Mouse (Mus musculus): ENCODE measurements around the gene Pafah1b2. TPM values are rescaled to one million over a fixed set of nuclear protein-coding genes. Genes with fewer than 3 reads are reported as not detected.

Gene Pafah1b2
- polyA plus RNA-seq, 1 experiment from 2014 or later = 65.7 TPM

DNA sequence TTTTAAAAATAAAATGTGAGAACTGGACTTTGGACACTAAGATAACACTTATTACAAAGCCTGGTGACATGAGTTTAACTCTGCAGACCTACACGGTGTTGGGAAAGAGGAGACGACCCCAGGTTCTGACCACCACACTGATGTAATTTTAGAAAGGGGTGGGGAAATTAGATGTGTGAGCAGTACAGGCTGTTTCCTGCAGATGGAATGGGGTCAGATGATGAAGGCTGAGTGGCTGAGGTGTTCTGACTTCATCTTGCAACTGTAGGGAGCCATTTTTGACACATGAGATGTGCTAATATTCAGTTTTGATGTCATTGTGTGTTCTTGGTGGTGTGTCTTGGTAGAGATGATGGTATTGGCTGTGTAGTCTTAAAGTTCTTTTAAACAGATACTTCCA, 28.7 kb upstream of the Pafah1b2 start:
- no peak for ATAC-seq (ENCODE audit: insufficient read depth)

DNA sequence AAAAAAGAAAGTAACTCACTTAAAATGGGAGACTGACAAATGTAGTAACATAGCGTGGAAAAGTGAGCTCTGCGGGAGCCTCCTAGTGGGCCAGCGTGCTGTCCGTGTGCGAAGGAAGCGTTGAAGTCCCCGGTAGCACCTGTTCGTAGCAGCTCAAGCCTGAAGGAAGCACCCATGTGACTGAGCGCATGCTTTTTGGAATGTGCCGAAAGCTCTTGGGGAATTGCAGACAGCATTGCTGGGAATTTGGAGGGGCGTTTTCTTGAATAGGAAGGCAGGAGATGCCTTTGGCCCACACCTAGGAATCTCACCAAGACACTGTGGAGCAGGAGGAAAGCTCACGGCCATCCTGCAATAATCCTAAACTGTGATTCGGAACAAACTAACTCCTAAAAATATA, 26.3 kb upstream of the Pafah1b2 start:
- H3K9ac ChIP-seq = no peak overlapping the region
- H3K4me3 ChIP-seq (replicated peaks) = no peak overlapping the region
- H3K36me3 ChIP-seq (replicated peaks) = no peaks in the 10 kb centered on the region
- no peak overlapping the region for H3K27ac ChIP-seq (replicated peaks)
- H3K4me1 ChIP-seq (replicated peaks) = peaks cover 7% of the 10 kb centered on the region; the same call in 1 of the 2 replicates
- H3K9me3 ChIP-seq (replicated peaks) = no peaks in the 10 kb centered on the region
- 86% methylated on average over 13 of the region's 13 CpGs for WGBS (ENCODE audit: insufficient replicate concordance)
- no peak for ATAC-seq (ENCODE audit: insufficient read depth)
- H3K27me3 ChIP-seq = no peaks in the 10 kb centered on the region
- no peak overlapping the region for H3K4me2 ChIP-seq

More for the DNA sequence above, 28.7 kb upstream of the Pafah1b2 start:
- Histone ChIP-seq H3K4me3 (replicated peaks) (no peak overlapping the region), H3K9me3 (replicated peaks) (no peaks in the 10 kb centered on the region), H3K4me1 (replicated peaks) (peaks cover 6% of the 10 kb centered on the region; the same call in 1 of the 2 replicates), H3K9ac (no peak overlapping the region), H3K27ac (replicated peaks) (no peak overlapping the region), H3K27me3 (no peaks in the 10 kb centered on the region), H3K4me2 (no peak overlapping the region), H3K36me3 (replicated peaks) (no peaks in the 10 kb centered on the region)
- 36% methylated on average over 2 of the region's 2 CpGs for WGBS (ENCODE audit: insufficient replicate concordance)

DNA sequence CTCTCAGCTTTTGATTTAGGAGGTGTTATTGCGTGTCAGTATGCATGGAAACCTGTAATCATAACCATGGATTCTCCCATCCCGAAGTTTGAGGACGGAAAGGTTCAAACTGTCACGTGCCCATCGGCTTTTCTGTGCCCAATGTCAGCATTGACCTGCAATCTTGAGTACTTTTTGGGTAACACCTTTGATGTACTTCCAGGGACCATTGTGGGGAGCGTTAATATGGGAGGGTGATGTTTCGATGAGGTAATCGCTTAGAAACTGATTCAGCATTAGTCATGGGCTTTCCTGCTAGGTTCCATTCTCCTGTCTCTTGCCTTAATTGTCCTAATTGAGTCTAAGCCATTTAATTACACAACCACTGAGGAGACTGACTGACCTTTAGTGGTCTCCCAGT, 24.4 kb upstream of the Pafah1b2 start:
- Histone ChIP-seq H3K36me3 (replicated peaks) (no peaks in the 10 kb centered on the region), H3K4me1 (replicated peaks) (peaks cover 15% of the 10 kb centered on the region; the same call in 1 of the 2 replicates), H3K4me2 (no peak overlapping the region), H3K4me3 (replicated peaks) (no peak overlapping the region), H3K9me3 (replicated peaks) (no peaks in the 10 kb centered on the region), H3K9ac (no peak overlapping the region), H3K27me3 (no peaks in the 10 kb centered on the region), H3K27ac (replicated peaks) (no peak overlapping the region)
- WGBS (ENCODE audit: insufficient replicate concordance) = 83% methylated on average over 8 of the region's 8 CpGs
- ATAC-seq (ENCODE audit: insufficient read depth) = no peak

DNA sequence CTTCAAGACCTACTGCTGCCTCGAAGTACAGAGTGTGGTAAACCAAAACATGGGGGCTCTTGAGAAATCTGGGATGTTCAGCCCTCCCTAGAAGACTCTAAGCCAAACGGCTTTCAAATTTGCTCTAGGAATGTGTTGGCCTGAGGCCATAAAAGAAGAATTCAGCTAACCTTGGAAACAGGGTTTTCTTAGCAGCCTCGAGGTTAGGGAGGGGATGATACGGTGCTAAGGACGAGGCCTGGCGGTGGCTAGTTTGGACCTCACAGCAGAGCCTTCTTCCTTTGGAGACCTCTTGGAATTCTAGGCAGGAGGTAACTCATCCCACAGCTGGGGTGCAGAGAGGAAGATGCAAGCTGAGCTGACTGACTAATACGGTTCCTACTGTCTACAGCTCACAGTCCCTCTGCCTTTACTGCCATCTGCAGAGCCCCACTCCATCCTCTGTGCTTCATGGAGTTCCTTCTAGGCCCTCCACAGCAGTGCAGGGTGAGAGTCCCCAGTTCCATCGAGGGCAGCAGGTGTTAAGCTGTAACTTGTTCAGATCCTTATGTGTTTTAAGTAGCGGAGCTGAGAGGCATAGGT, 22.9 kb upstream of the Pafah1b2 start:
- H3K9me3 ChIP-seq (replicated peaks) = no peaks in the 10 kb centered on the region
- H3K4me1 ChIP-seq (replicated peaks) = peaks cover 21% of the 10 kb centered on the region; the same call in 1 of the 2 replicates
- 64% methylated on average over 9 of the region's 9 CpGs for WGBS (ENCODE audit: insufficient replicate concordance)
- H3K4me3 ChIP-seq (replicated peaks) = no peak overlapping the region
- H3K27ac ChIP-seq (replicated peaks) = no peak overlapping the region
- H3K36me3 ChIP-seq (replicated peaks) = no peaks in the 10 kb centered on the region
- no peak for ATAC-seq (ENCODE audit: insufficient read depth)
- no peaks in the 10 kb centered on the region for H3K27me3 ChIP-seq
- no peak overlapping the region for H3K9ac ChIP-seq
- H3K4me2 ChIP-seq = no peak overlapping the region

DNA sequence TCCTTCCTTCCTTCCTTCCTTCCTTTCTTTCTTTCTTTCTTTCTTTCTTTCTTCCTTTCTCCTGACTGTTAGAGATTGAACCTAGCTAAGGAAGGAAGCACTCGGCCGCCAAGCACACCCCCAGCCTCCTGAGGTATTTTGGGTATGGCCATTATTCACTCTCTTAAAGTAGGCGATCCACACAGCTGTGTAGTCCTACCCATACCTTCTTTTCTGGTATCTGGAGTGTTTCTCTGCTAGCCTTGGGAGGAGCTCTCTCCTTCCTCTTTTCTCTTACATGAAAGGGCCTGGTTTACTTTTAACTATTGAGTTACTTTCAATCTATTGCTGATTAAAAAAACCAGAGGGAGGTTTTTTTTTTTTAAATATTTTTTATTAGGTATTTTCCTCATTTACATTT, 21.4 kb upstream of the Pafah1b2 start:
- no peaks in the 10 kb centered on the region for H3K27me3 ChIP-seq
- 34% methylated on average over 3 of the region's 3 CpGs for WGBS (ENCODE audit: insufficient replicate concordance)

DNA sequence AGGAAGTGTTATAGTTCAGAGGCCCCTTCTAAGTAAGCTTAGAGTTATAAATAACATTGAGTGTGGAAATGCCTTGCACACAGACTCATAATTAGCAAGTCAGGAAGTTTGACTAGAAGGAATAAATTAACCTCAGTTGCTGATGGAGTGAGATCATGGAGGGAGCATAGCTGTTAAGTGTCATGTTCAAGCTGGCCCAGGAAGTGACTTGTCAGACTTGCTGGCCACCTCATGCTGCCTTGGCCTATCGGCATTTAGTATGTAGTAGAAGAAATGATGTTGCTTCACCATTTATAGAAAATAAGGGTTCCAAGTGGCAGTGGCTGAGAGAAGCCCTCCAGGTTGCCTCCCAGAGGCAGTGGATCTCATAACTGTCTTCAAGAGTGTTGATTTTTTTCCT, 20.6 kb upstream of the Pafah1b2 start:
- no peak overlapping the region for H3K27ac ChIP-seq (replicated peaks)

More for the DNA sequence above, 21.4 kb upstream of the Pafah1b2 start:
- Histone ChIP-seq H3K4me3 (replicated peaks) (no peak overlapping the region), H3K36me3 (replicated peaks) (no peaks in the 10 kb centered on the region), H3K4me2 (no peak overlapping the region), H3K4me1 (replicated peaks) (peaks cover 21% of the 10 kb centered on the region; the same call in 1 of the 2 replicates), H3K27ac (replicated peaks) (0 out of 2 replicates have a peak overlapping the region, but pooled peaks have one; percentile 6), H3K9ac (no peak overlapping the region), H3K9me3 (replicated peaks) (no peaks in the 10 kb centered on the region)
- no peak for ATAC-seq (ENCODE audit: insufficient read depth)

DNA sequence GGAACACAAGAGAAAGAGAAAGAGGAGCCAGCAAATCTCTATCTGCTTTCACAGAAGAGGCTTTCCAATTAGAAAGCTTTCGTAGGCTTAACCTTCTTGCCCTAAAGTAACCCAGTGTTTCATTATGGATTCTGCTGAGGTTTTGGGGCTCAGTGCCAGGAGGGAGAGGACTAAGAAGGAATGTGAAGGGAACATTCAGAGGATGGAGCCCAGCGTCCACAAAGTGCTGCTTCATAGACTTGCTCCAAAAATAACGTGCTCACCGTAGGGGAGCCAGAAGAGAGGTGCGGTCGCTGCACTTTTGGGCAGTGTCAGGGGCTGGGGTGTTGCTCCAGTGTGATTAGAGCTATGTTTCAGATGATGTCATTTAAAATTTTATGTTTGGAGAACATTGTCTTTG, 19.7 kb upstream of the Pafah1b2 start:
- Histone ChIP-seq H3K27me3 (no peaks in the 10 kb centered on the region), H3K4me1 (replicated peaks) (peaks cover 15% of the 10 kb centered on the region; the same call in 1 of the 2 replicates), H3K4me2 (no peak overlapping the region), H3K36me3 (replicated peaks) (no peaks in the 10 kb centered on the region), H3K27ac (replicated peaks) (no peak overlapping the region), H3K4me3 (replicated peaks) (no peak overlapping the region), H3K9me3 (replicated peaks) (no peaks in the 10 kb centered on the region), H3K9ac (no peak overlapping the region)
- 71% methylated on average over 6 of the region's 6 CpGs for WGBS (ENCODE audit: insufficient replicate concordance)
- no peak for ATAC-seq (ENCODE audit: insufficient read depth)

More for the DNA sequence above, 20.6 kb upstream of the Pafah1b2 start:
- Histone ChIP-seq H3K4me3 (replicated peaks) (no peak overlapping the region), H3K27me3 (no peaks in the 10 kb centered on the region), H3K9me3 (replicated peaks) (no peaks in the 10 kb centered on the region), H3K4me1 (replicated peaks) (peaks cover 17% of the 10 kb centered on the region; the same call in 1 of the 2 replicates), H3K36me3 (replicated peaks) (no peaks in the 10 kb centered on the region), H3K9ac (no peak overlapping the region), H3K4me2 (no peak overlapping the region)
- WGBS (ENCODE audit: insufficient replicate concordance) = 47% methylated on average over 1 of the region's 1 CpGs
- ATAC-seq (ENCODE audit: insufficient read depth) = no peak

DNA sequence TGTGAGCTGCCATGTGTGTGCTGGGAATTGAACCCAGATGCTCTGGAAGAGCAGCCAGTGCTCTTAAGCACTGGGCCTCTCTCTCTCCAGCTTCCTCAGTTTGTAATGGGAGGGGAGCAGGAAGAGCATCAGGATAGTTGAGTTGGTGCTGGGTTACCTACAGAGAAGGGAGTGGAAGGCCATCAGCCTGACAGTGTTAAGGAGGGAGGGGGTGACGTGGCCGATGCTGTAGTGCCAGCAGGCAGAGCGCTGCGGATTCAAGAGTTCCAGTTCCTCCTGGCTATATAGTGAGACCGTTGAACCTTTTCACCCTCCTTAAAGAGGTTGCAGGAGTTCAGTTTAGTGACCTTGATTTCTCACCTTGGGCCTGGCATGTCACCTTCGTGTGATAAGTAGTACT, 18.5 kb upstream of the Pafah1b2 start:
- no peak overlapping the region for H3K9ac ChIP-seq
- no peaks in the 10 kb centered on the region for H3K27me3 ChIP-seq
- H3K9me3 ChIP-seq (replicated peaks) = no peaks in the 10 kb centered on the region
- no peak overlapping the region for H3K4me2 ChIP-seq
- H3K27ac ChIP-seq (replicated peaks) = no peak overlapping the region
- no peaks in the 10 kb centered on the region for H3K36me3 ChIP-seq (replicated peaks)
- peaks cover 19% of the 10 kb centered on the region for H3K4me1 ChIP-seq (replicated peaks)
- no peak overlapping the region for H3K4me3 ChIP-seq (replicated peaks)
- 65% methylated on average over 6 of the region's 6 CpGs for WGBS (ENCODE audit: insufficient replicate concordance)
- ATAC-seq (ENCODE audit: insufficient read depth) = no peak

DNA sequence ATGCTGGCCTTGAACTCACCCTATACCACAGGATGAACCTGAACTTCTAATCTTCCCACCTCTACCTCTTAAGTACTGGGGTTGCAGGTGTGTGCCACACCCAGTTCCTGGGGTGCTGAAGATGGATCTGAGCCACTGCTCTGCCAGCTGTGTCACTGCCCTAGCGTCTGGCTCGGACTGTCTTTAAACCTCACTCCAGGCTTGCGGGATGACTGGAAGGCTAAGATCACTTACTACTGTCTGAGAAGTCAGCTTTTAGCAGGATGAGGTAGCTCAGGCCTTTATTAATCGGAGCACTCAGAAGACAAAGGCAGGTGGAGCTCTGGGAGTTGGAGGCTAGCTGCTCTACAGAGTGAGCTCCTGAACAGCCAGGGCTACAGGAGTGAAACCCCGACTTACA, 17.7 kb upstream of the Pafah1b2 start:
- Histone ChIP-seq H3K9me3 (replicated peaks) (no peaks in the 10 kb centered on the region), H3K4me2 (no peak overlapping the region), H3K27me3 (no peaks in the 10 kb centered on the region), H3K36me3 (replicated peaks) (no peaks in the 10 kb centered on the region), H3K27ac (replicated peaks) (no peak overlapping the region), H3K4me1 (replicated peaks) (peaks cover 21% of the 10 kb centered on the region), H3K4me3 (replicated peaks) (no peak overlapping the region), H3K9ac (no peak overlapping the region)
- 69% methylated on average over 5 of the region's 5 CpGs for WGBS (ENCODE audit: insufficient replicate concordance)
- ATAC-seq (ENCODE audit: insufficient read depth) = no peak

DNA sequence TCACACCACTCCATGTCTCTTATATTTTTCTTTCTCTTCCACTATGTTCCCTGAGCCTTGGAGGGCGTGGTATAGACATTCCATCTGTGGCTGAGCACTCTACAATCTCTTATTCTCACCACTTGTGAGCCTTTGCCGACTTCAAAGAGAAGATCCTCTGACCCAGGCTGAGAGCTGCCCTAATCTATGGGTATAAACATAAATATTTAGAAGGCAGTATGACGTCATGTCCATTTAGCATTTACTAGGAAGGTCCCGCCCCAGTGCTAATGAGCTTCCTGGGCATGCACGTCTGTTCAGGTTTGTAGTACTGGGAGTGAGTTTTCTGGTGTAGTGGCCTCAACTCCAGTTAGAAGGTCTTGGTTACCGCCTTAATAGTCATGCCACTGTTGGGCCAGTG, 17.0 kb upstream of the Pafah1b2 start:
- Histone ChIP-seq H3K4me2 (no peak overlapping the region), H3K27ac (replicated peaks) (no peak overlapping the region), H3K9me3 (replicated peaks) (no peaks in the 10 kb centered on the region), H3K4me3 (replicated peaks) (no peak overlapping the region), H3K4me1 (replicated peaks) (peaks cover 21% of the 10 kb centered on the region), H3K27me3 (no peaks in the 10 kb centered on the region), H3K9ac (no peak overlapping the region), H3K36me3 (replicated peaks) (no peaks in the 10 kb centered on the region)
- ATAC-seq (ENCODE audit: insufficient read depth) = no peak
- WGBS (ENCODE audit: insufficient replicate concordance) = 66% methylated on average over 6 of the region's 6 CpGs

DNA sequence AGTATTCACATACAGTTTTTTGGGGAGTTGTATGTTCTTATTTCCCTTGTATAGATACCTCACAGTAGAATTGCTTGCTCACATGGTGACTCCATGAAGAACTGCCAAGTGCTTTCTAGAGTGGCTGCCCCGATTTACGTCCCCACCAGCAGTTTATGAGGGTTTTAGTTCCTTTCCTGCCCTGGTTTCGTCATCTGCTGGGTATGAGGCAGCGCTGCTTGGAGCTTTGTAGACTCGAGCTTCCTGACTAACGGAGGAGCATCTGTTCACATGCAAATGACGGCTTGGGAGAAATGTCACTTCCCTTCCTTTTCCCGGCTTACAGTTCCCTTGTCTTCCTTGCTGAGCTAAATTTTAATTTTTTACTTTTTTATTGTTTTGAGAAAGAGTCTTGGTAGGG, 15.5 kb upstream of the Pafah1b2 start:
- Histone ChIP-seq H3K9ac (no peak overlapping the region), H3K36me3 (replicated peaks) (no peaks in the 10 kb centered on the region), H3K27ac (replicated peaks) (no peak overlapping the region), H3K4me1 (replicated peaks) (peaks cover 16% of the 10 kb centered on the region), H3K27me3 (no peaks in the 10 kb centered on the region), H3K9me3 (replicated peaks) (no peaks in the 10 kb centered on the region), H3K4me3 (replicated peaks) (no peak overlapping the region), H3K4me2 (no peak overlapping the region)
- WGBS (ENCODE audit: insufficient replicate concordance) = 43% methylated on average over 8 of the region's 8 CpGs
- ATAC-seq (ENCODE audit: insufficient read depth) = no peak

Data from liver, embryonic 15.5 days (tissue).